Mouse (Mus musculus): ENCODE results near the gene Fcgrt.

- TF ChIP-seq CTCF (IDR thresholded peaks at IDR 0.05), result peak; percentile 41
- peak; percentile 45; the same call in 1 of the 2 replicates for TF ChIP-seq EP300 (IDR thresholded peaks at IDR 0.05)
These were observed 21.0 kb downstream of the Fcgrt start for GRCm38 (mm10) chr7:45082401-45083299.
